Mouse (Mus musculus): ENCODE results near the gene Psrc1.

DNA sequence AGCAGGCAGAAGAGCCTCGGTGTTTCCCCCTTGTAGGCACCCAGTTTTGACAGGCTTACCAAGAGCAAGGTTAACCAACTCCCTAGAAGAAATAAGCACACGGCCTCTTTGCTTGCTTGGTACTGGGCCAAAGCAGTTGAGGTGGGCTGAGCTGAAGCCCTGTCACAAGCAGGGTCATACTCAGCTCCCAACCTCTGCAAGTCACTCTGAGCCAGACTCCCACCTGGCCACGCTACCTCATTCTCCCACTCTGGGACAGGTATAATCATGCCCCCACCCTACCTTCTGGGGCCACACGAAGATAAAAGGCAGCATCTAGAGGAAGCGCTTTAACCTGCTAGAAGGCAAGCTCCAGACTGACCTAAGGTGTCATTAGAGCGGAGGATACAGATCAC is 42.0 kb downstream of the Psrc1 start:
- TF ChIP-seq ZNF384 (IDR thresholded peaks at IDR 0.05; ENCODE audit: low read depth, low read length): no peak
- TF ChIP-seq POLR2A (IDR thresholded peaks at IDR 0.05; ENCODE audit: low read depth, low read length): no peak
- no peak for TF ChIP-seq GABPA (IDR thresholded peaks at IDR 0.05; ENCODE audit: insufficient replicate concordance, low read depth, low read length)
- no peak for TF ChIP-seq ZMIZ1 (IDR thresholded peaks at IDR 0.05; ENCODE audit: low read depth, low read length)
- no peak for TF ChIP-seq E2F4 (IDR thresholded peaks at IDR 0.05; ENCODE audit: insufficient replicate concordance, low read depth, low read length)
- TF ChIP-seq EP300 (IDR thresholded peaks at IDR 0.05; ENCODE audit: low read length): no peak
- TF ChIP-seq MAX (IDR thresholded peaks at IDR 0.05; ENCODE audit: low read length): no peak
- TF ChIP-seq USF1 (IDR thresholded peaks at IDR 0.05; ENCODE audit: low read depth, low read length): no peak
- TF ChIP-seq TCF12 (IDR thresholded peaks at IDR 0.05; ENCODE audit: low read depth, low read length): no peak
